Comparison of ENCODE assay signal across 8 mouse cellular contexts in the genomic region with DNA sequence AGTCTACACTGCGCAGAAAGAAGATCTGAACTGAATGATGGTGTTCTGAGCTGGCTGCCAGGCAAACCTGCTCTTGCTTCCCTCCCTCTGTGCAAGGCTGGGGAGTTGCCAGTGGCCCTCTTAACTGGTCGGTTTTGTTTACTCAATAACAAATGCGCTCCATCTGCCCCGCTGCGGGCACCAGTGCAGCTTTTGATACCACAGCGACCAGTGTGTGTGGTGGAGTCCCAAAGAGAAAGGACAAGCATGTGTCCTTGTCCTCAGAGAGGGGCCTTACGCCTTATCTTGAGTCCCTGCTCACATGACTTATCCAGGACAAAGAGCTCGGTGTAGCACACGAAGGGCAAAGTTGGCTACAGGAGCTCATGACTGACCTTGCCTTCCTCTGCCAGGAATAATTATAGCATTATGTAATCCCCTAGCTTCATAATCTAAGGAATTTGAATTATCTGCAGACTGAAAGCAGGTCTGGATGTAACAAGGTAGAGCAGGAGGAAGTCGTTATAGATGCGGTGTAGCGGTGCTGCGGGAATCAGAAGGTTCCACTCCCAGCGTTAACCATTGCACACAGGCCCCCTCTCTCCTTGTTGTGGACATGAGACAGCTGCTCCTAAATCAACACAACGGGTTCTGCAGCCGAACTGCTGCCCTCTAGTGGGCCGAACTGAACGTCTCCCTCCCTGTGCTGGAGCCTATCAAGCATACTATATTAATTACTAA. TPM values are rescaled to one million over a fixed set of nuclear protein-coding genes. Genes with fewer than 3 reads are reported as not detected.
DNase-seq lines count a peak whose midpoint lies in the region; ATAC-seq and TF ChIP-seq lines count a peak whose summit lies in the region.

No protein-coding gene starts in this region.

- no peak overlapping the region for H3K4me3 ChIP-seq in embryonic facial prominence, embryonic 10.5 days
- no peak overlapping the region for H3K4me3 ChIP-seq in midbrain, embryonic 13.5 days (replicated peaks)
- H3K4me3 ChIP-seq in small intestine, adult 2 months (ENCODE audit: low read depth, low read length), result no peak overlapping the region

- peaks cover 35% of the 10 kb centered on the region for H3K36me3 ChIP-seq in embryonic facial prominence, embryonic 10.5 days (replicated peaks)
- H3K36me3 ChIP-seq in midbrain, embryonic 13.5 days, result peaks cover 14% of the 10 kb centered on the region
- peaks cover 9% of the 10 kb centered on the region for H3K36me3 ChIP-seq in small intestine, adult 2 months (ENCODE audit: control insufficient read depth, insufficient read depth, low read length)

- no peaks in the 10 kb centered on the region for H3K9me3 ChIP-seq in embryonic facial prominence, embryonic 10.5 days
- no peaks in the 10 kb centered on the region for H3K9me3 ChIP-seq in midbrain, embryonic 13.5 days

- no peak overlapping the region for H3K4me2 ChIP-seq in midbrain, embryonic 13.5 days (replicated peaks)

- peak; percentile 50 for DNase-seq in 3134 (ENCODE audit: extremely low read depth, insufficient read length, low spot score)
- DNase-seq in adrenal gland, postnatal 10 days, result peak; percentile 88
- peak; percentile 82 for DNase-seq in embryonic facial prominence, embryonic 10.5 days (ENCODE audit: low spot score)
- DNase-seq in heart, adult 18-20 months, result peak; percentile 86 to 88
- DNase-seq in kidney, adult 11 months, result peak; percentile 87
- peak; percentile 87 for DNase-seq in left cerebral cortex, postnatal 4 days

- 33% methylated on average over 18 of the region's 18 CpGs for WGBS in embryonic facial prominence, embryonic 10.5 days
- 31% methylated on average over 18 of the region's 18 CpGs for WGBS in midbrain, embryonic 13.5 days
- 13% methylated on average over 18 of the region's 18 CpGs for WGBS in small intestine, adult 2 months

- H3K27ac ChIP-seq in embryonic facial prominence, embryonic 10.5 days (replicated peaks), result peak overlapping the region; percentile 69
- no peak overlapping the region for H3K27ac ChIP-seq in midbrain, embryonic 13.5 days
- peak overlapping the region; percentile 48 for H3K27ac ChIP-seq in small intestine, adult 2 months (ENCODE audit: insufficient read depth, low read depth, low read length)

- no peak overlapping the region for H3K9ac ChIP-seq in midbrain, embryonic 13.5 days (replicated peaks)

- ATAC-seq in midbrain, embryonic 13.5 days, result peak; percentile 85

- intact Hi-C loops in left cerebral cortex, postnatal 4 days (cut with DNase I), result loop anchor here (5.0 kb wide), 2 partner anchors 184 to 429 kb away; no protein-coding TSS in a partner anchor

- no peak for TF ChIP-seq POLR2A in small intestine, adult 2 months (IDR thresholded peaks at IDR 0.05; ENCODE audit: low read depth, low read length)

- peak; percentile 90 for TF ChIP-seq CTCF in small intestine, adult 2 months (IDR thresholded peaks at IDR 0.05; ENCODE audit: extremely low read depth, insufficient read length, insufficient replicate concordance, low read depth, low read length)

- peaks cover 22% of the 10 kb centered on the region for H3K4me1 ChIP-seq in embryonic facial prominence, embryonic 10.5 days
- H3K4me1 ChIP-seq in midbrain, embryonic 13.5 days (replicated peaks), result peaks cover 7% of the 10 kb centered on the region
- peaks cover 10% of the 10 kb centered on the region; the same call in 1 of the 2 replicates for H3K4me1 ChIP-seq in small intestine, adult 2 months (ENCODE audit: control insufficient read depth, insufficient read depth, insufficient read length, low read length)

- H3K27me3 ChIP-seq in embryonic facial prominence, embryonic 10.5 days (replicated peaks; ENCODE audit: low read depth, poor library complexity, severe bottlenecking), result no peaks in the 10 kb centered on the region
- H3K27me3 ChIP-seq in midbrain, embryonic 13.5 days, result no peaks in the 10 kb centered on the region
- no peaks in the 10 kb centered on the region for H3K27me3 ChIP-seq in small intestine, adult 2 months (ENCODE audit: control insufficient read depth, insufficient read depth, low read length)

RNA-seq across cellular contexts. Expression of a gene that starts 12.8 kb away (rescaled TPM):
- 10 to 100 TPM; 20.6 to 23.0 TPM for total RNA-seq in adrenal gland, postnatal 10 days (2021)
- polyA plus RNA-seq in embryonic facial prominence, embryonic 10.5 days (2016; fragmentation: Nextera tagmentation; extraction: Ambion mirVana), result 12.1 and 12.8 TPM in 2 replicates
- 10 to 100 TPM; 19.7 to 24.8 TPM for total RNA-seq in heart, adult 18-20 months (2021)
- total RNA-seq in left cerebral cortex, postnatal 4 days (2021), result 10 to 100 TPM; 15.2 to 16.6 TPM
- polyA plus RNA-seq in midbrain, embryonic 13.5 days (2015; fragmentation: Nextera tagmentation; extraction: Ambion mirVana), result 5.0 and 5.5 TPM in 2 replicates
- polyA plus RNA-seq in small intestine, adult 2 months (2012; rRNA removed), result 6.2 and 8.6 TPM in 2 replicates
